Mouse (Mus musculus) embryonic fibroblast, embryonic 13.5 days (primary cell): Measurements from ENCODE around the gene Fam83c. TPM values are rescaled to one million over a fixed set of nuclear protein-coding genes. Genes with fewer than 3 reads are reported as not detected.
"Not testable (repeated sequence)": the region's sequence is repeated elsewhere in the genome, so short reads cannot be mapped to it uniquely, and the experiment has no call there.

Experiments
- H3K27ac ChIP-seq: 2 replicates; pipeline ENCODE4 v1.5.1; 2012; ENCODE audit warnings: low read length, control low read depth, inconsistent platforms; ENCODE audit not compliant: insufficient read depth
- H3K4me1 ChIP-seq: 2 replicates; pipeline ENCODE4 v1.6.1; 2011; ENCODE audit warnings: low read length; ENCODE audit not compliant: control insufficient read depth, insufficient read depth
- H3K4me3 ChIP-seq: 2 replicates; pipeline ENCODE4 v1.5.1; 2011; ENCODE audit warnings: mild to moderate bottlenecking, control low read depth, low read length; ENCODE audit not compliant: insufficient read depth
- CTCF ChIP-seq: IDR thresholded peaks from 2 replicates; pipeline ENCODE4 v1.5.1; 2011; ENCODE audit warnings: mild to moderate bottlenecking, control low read depth, low read length, moderate library complexity, borderline replicate concordance; ENCODE audit not compliant: insufficient read depth
- POLR2A ChIP-seq: IDR thresholded peaks from 2 replicates; pipeline ENCODE4 v1.6.1; 2011; ENCODE audit warnings: low read depth, mild to moderate bottlenecking, control low read depth, low read length, moderate library complexity
- polyA plus RNA-seq: library from polyadenylated mRNA; stranded (reverse); fragments of >200 nt; gene quantifications from 2 replicates; pipeline ENCODE4 v1.2.4, GENCODE M21; 2011; ENCODE audit warnings: low read depth; ENCODE audit not compliant: missing spikeins, insufficient read length

The Fam83c gene
- polyA plus RNA-seq, 1 experiment: not detected

DNA sequence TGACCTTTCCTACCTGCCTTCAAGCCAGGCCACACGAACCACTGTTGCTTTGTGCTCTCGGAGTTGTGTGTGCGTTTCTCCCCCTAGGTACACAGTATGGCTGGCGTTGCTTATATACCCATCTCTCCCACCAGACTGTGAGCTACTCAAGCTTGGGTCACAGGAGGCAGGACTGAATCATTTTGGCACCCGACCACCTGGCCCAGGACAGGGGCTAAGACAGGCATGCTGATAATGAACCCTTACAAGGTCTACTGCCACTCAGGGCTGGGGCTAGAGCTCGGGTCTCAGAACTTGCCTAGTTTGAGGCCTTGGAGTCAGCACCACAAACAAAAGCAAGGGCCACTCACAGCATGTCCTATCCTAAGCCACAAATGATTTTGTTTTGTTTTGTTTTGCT is 26.9 kb upstream of the Fam83c start:
- Histone ChIP-seq H3K4me3 (no peak overlapping the region), H3K27ac (no peak overlapping the region), H3K4me1 (peaks cover 2% of the 10 kb centered on the region; the same call in 1 of the 2 replicates)
- TF ChIP-seq POLR2A: no peak
- TF ChIP-seq CTCF: no peak

DNA sequence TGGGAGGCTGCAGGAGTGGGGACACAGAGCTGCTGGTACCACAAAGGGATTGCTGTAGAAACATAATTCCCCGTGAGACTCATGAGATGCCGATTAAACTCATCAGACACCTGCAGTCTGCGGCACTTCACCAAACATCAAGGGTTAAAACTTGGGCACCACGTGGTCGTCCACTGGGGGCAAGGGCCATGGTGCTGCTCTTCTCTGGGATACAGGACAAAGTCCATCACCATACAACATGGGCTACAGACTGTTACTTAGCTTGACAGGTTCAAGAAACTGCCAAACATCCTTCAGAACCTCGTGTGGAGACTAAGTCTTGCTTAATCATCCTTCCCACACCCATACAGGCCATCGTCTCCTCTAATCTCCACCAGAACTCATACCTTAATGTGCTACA is 25.4 kb upstream of the Fam83c start:
- TF ChIP-seq POLR2A (no peak), CTCF (no peak)
- peaks cover 2% of the 10 kb centered on the region; the same call in 1 of the 2 replicates for H3K4me1 ChIP-seq
- no peak overlapping the region for H3K4me3 ChIP-seq
- H3K27ac ChIP-seq: no peak overlapping the region

DNA sequence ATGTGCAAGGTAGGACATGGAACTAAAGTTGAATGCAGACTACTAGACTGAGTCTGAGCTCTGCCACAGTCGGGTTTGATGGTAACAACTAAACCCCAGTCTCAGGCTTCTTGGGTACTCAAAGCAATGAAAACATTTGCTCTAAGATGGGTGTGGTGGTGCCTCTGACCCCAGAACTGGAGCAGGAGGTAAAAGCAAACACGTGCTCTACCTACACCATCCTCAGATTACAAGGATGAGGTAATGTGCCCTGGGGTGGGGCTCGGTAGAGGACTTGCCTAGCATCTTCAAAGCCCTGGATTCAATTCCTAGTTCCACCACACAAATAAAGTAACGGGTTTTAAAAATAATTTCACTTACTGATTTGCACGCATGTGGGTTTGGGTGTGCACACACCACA is 17.9 kb upstream of the Fam83c start:
- Histone ChIP-seq H3K27ac (no peak overlapping the region), H3K4me1 (peaks cover 1% of the 10 kb centered on the region; the same call in 1 of the 2 replicates)

DNA sequence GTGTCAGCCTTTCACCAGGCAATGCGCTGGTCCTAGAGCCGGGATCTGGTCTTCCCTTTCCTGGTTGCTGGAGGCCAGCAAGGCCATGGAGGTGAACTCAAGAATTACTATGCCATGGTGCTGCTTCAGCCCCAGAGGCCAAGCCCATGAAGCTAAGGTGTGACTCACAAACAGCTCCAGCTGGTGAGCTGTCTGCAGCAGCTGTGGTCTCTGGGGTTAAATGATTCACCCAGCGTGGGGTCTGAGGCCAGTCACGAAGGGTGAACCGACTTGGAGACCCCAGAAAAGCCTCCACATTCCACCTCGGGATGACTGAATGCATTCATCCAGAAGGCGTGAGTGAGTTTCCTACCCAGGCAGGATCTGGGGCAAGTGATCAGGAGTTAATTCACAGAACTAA is 15.5 kb upstream of the Fam83c start:
- Histone ChIP-seq H3K27ac (peak overlapping the region; percentile 60), H3K4me3 (no peak overlapping the region), H3K4me1 (peaks cover 14% of the 10 kb centered on the region)
- TF ChIP-seq CTCF (no peak), POLR2A (no peak)

More for the DNA sequence above, 17.9 kb upstream of the Fam83c start:
- no peak overlapping the region for H3K4me3 ChIP-seq
- TF ChIP-seq CTCF: no peak
- TF ChIP-seq POLR2A: no peak

DNA sequence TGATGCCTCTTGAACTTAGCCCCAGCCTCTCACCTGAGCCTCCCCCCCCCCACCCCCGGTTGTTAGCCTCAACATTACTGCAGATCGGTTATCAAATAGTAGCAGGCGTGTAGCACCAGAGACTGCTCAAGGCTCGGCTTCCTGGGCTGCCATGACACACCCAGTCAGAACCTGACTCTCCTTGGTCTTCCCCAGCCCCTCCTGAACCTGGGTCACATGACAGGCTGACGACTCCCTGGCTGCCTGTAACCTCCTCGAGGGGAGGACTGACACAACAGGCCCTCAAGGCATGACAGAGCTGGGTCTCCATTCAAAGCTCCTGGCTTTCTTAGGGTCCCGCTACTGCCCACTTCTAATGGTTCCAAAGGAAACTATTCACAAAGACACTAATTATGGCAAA is 14.8 kb upstream of the Fam83c start:
- H3K4me3 ChIP-seq: no peak overlapping the region
- H3K4me1 ChIP-seq: peaks cover 14% of the 10 kb centered on the region
- TF ChIP-seq CTCF: no peak
- no peak for TF ChIP-seq POLR2A

DNA sequence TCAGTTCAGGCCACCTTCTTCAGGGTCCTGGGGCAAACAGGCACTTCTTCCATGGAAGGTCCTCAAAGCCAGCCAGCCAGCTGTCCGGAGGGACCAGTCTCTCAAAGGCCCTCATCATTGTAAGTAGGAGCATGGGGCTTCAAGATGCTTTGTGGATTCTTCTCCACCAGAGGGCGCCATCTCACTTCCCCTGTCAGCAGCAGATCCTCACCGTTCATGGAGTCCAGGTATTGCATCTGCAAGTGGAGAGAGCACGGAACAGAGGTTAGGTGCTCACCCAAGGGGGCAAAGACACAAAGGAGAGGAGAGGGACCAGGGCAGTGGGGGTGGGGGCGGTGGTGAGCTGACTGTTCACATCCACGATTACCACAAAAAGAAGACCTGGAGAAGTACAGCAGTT is 13.6 kb upstream of the Fam83c start:
- H3K4me1 ChIP-seq: peaks cover 14% of the 10 kb centered on the region
- TF ChIP-seq POLR2A: no peak
- TF ChIP-seq CTCF: peak; percentile 84

More for the DNA sequence above, 14.8 kb upstream of the Fam83c start:
- 0 out of 2 replicates have a peak overlapping the region, but pooled peaks have one; percentile 4 for H3K27ac ChIP-seq

DNA sequence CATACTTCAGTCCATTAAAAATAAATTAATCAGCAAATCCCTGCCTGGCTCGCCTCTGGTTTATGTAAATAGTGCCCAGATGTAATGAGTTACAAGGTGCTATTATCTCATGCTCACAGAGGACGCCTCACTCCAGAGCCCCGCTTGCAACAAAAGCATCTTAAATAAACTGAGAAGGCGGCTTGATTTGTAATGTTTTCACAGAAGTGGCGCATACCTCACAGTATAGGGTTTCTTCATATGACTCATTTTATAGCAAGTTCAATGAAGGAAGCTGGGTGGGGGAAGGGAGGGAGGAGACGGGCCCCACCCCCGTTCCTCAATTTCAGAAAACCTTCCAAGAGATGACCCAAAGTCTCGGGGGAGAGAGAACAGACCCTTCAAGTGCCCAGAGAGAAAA is 12.3 kb upstream of the Fam83c start:
- peaks cover 14% of the 10 kb centered on the region for H3K4me1 ChIP-seq
- H3K4me3 ChIP-seq: no peak overlapping the region
- no peak for TF ChIP-seq CTCF
- no peak for TF ChIP-seq POLR2A
- H3K27ac ChIP-seq: peak overlapping the region; percentile 20; the same call in 1 of the 2 replicates

More for the DNA sequence above, 13.6 kb upstream of the Fam83c start:
- H3K4me3 ChIP-seq: no peak overlapping the region
- H3K27ac ChIP-seq: no peak overlapping the region

DNA sequence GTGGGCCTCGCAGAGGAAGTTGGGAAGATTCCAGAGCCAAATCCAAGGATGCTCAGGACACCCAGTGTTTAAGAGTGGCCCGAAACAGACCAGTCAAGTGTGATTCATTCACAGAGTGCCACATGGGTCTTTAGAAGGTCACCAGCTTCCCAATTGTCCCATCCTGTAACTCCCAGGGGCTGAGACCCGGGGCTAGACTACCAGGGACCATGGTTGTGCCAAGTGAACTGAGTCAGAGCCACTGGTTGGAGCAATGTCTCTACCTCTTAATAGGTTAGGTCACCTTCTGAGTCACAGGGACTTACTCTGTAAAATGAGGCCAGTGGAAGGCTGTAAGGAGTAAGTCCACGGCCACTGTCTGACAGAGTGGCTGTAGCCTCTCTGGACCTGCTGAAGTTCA is 4.3 kb upstream of the Fam83c start:
- H3K27ac ChIP-seq: no peak overlapping the region
- no peaks in the 10 kb centered on the region for H3K4me1 ChIP-seq
- no peak overlapping the region for H3K4me3 ChIP-seq
- TF ChIP-seq CTCF (no peak), POLR2A (no peak)

DNA sequence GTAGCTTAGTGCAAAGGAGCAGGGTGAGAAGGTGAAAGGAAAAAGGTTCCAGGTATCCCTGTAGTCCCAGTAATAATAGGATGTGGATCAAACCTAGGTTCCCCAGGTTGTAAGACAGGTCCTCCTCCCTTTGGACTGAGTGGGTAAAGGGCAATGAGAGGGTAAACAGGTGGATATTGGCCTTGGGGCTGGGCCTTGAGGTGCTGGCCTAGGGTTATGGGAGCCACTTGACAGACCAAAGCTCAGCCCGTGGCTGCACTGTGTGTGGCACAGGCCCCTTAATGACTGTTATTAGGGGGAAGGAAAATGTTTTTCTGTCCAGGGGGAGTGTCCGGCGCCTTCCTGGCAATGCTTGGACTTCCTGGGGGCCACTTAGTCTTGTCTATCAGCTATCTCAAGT is 3.3 kb upstream of the Fam83c start:
- H3K27ac ChIP-seq: no peak overlapping the region
- TF ChIP-seq CTCF (no peak), POLR2A (no peak)
- no peak overlapping the region for H3K4me3 ChIP-seq
- H3K4me1 ChIP-seq: no peaks in the 10 kb centered on the region

DNA sequence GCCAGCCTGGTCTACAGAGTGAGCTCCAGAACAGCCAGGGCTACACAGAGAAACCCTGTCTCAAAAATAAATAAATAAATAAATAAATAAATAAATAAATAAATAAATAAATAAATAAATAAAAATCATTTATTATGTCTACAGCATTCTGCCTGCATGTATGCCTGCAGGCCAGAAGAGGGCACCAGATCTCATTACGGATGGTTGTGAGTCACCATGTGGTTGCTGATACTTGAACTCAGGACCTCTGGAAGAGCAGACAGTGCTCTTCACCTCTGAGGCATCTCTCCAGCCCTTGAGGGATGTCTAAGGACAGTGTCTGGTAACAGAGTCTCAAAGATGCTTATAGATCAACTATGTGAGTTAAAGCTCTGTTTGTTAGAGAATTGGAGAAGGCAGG is 2.6 kb downstream of the Fam83c start:
- not testable (repeated sequence) for H3K4me1 ChIP-seq, H3K4me3 ChIP-seq, H3K27ac ChIP-seq

DNA sequence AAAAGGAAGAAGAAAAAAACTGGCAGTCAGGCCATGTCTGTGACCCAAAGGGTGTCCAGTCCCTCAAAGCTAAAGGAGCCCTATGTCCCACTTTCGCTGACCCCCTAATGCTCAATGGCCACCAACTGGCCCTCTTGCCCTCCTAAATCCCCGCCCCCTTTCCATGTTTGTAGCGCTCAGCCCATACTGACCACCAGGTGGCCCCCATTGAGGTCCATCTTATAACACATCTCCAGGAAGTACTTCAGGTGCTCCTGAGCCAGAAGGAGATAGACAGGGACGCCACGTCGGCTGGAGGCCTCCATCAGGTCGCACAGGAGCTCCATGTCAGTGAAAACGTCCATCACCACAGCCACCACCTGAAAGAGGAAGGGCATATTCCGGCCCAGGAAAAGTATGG is 3.4 kb downstream of the Fam83c start:
- H3K4me3 ChIP-seq: no peak overlapping the region
- TF ChIP-seq POLR2A (no peak), CTCF (no peak)
- no peak overlapping the region for H3K27ac ChIP-seq
- H3K4me1 ChIP-seq: no peaks in the 10 kb centered on the region
